Mouse (Mus musculus): ENCODE measurements at regions not wholly inside any gene's neighbourhood (a gene's known extent, or its start where the extent isn't known, plus 50 kb on each side); places are given as distances from the start of the nearest gene placed in this dataset.
A peak's percentile ranks its signal among the peaks of the same experiment; 100 is the strongest.

DNA sequence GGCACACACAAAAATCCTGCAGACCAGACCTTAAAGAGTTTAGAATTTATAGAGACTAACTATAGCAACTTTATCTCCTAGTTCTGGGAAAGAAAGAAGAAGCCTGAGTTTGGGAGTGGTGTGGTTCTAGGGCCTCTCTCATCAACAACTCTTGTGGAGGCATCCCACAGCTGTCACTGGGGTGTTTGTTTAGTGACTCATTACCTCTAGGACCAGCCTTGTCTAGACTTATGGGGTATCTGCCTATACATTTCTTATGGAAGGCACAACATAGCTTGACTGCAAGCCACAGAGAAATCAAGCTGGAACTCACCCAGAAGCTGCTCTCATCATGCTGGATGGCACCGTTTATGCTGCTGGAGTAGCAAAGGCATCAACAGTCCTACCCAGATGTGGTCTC is 171.9 kb upstream of the Spaca1 start:
- ATAC-seq (replicated peaks; ENCODE audit: low FRiP score, low TSS enrichment, poor library complexity, severe bottlenecking): no peak

DNA sequence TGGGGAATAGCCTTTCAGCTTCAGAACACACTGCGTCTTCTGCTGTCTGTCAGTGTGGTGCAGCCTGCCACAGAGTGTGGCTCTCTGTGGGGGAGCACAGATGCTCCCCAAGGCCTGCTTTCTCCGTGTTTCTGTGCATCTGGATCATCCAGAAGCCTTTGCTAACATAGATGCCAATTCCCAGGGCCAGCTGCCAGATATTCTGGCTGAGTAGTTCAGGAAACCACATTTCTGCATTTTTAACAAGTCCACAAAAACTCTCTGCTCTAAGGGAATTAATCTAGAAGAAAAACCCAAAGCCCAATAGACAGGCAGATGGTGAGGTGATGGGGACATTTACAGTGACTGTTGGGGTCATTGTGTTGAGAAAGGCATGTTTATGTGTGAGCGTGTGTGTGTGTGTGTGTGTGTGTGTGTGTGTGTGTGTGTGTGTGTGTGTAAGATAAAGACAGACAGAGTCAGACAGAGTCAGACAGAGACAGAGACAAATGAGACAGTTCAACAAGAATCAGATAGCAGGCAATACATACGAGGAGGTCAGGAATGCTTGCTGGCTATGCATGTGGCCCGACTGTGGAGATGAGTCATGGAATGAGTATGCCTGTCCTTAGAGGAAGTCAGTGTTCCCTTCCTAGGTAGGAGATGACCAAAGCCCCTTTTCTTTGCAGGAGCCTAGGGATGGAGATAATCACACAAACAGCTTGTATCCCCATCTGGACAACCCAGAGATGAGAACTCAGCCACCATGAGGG is 176.3 kb upstream of the Spaca1 start:
- ATAC-seq (replicated peaks; ENCODE audit: low FRiP score, low TSS enrichment, poor library complexity, severe bottlenecking): no peak

DNA sequence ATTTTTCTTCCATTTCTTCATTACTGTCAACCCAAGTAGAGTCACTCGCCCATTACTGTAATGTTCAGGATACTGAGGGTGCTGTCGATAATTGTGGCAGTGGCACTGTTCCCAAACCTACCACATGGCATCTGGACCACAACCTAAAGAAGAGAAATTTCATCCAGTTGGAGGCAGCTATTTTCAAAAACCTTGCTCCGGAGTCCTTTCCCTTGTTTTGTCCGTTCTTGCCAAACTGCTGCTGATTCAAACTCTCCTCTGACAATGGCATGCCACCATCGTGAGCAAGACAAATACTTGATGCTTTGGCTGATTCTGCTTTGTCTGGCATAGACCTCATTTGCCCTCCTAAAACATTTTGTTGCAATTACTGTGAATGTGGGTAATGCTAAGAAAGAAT is 176.9 kb upstream of the Spaca1 start:
- ATAC-seq (replicated peaks; ENCODE audit: low FRiP score, low TSS enrichment, poor library complexity, severe bottlenecking): no peak

DNA sequence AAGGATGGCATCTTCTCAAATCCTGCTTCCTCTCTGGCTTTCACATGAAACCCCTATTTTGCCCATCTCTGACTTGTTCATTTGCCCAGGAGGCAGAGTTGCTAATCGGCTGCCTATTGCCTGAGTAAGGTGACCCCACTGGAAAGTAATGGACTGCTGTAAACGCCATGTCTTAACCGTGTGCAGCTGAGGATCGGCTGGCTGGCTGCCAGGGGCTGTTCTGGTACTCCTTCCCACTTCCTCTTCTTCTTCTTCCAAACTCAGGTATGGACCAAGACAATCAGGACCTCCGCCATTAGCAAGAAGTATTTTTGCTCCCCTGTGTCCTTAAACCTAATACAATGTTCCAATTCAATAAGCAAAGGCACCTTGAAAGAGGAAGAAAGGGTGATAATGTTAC is 177.6 kb upstream of the Spaca1 start:
- no peak for ATAC-seq (replicated peaks; ENCODE audit: low FRiP score, low TSS enrichment, poor library complexity, severe bottlenecking)

DNA sequence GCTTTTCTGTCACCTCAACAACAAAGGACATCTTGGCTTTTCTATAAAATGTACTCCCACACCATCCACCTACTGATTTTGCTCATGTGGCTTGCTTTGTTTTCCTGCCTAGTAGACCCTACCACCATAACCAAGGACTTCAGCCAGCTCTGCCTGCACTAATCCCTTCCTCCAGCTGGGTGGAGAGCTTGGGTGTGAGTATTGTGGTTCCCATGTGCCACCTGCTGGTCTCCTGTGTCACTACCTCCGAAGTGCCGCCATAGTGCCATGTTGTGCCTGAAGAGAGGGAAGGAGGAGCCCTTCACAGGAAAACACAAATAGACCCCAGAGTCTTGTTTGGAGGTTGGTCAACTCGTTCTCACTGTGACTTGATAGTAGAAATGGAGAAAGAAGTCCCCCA is 181.3 kb upstream of the Spaca1 start:
- peak; percentile 100 for ATAC-seq (replicated peaks; ENCODE audit: low FRiP score, low TSS enrichment, poor library complexity, severe bottlenecking)

DNA sequence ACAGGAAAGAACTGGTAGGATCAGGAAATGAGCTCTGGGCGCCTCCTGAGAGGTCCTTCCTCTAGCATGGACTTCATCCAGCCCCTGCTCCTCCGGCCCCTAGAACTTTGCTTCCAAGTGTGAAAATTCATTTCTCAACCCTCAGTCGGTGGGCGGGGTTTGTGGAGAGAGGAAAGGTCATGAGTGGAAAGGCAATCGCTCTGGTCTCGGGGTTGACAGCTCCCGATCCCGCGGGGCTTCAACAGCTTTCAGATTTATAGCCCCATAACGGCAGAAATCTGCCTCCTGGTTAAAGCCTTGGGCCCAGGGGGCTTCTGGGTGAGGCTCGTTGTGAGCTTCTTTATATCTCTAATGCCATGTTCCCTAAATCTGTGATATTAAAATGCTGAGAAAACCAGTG is 184.2 kb upstream of the Spaca1 start:
- ATAC-seq (replicated peaks; ENCODE audit: low FRiP score, low TSS enrichment, poor library complexity, severe bottlenecking): no peak

DNA sequence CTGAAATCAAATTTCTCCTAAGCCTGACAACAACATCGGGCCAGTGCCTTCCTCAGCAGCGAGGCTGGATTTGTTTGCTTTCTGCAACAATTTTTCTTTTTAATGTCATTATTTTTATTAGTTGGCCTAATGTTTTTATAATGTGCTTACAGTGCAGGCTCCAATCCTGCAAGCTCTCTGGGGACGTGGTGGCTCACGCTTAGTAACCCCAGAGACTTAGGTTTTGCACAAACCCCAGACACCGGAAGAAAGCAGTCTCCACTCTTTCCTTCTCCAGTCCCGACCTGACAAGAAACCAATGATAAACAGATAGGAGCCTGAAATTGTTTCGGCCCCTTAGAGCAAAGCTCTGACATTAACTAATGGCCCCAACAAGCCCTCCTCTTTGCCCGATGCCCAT is 184.7 kb upstream of the Spaca1 start:
- no peak for ATAC-seq (replicated peaks; ENCODE audit: low FRiP score, low TSS enrichment, poor library complexity, severe bottlenecking)

DNA sequence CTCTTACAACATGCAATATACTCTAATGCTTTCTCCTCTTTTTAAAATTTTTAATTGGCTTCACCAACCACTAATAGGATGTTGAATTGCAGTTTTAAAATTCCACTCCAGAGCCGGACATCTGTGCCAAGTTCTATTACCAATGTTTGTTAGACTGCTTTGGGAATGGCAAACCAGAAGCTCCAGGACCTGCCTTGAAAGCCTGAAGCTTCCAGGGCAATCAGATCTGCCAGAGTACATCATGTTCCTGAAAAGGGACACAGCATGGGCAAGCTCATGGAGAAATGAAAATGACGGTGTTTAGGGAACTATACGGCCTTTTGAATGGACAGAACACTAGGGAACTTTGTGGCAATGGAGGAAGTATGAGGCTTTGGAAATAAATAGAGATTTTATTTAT is 187.8 kb upstream of the Spaca1 start:
- ATAC-seq (replicated peaks; ENCODE audit: low FRiP score, low TSS enrichment, poor library complexity, severe bottlenecking): no peak

DNA sequence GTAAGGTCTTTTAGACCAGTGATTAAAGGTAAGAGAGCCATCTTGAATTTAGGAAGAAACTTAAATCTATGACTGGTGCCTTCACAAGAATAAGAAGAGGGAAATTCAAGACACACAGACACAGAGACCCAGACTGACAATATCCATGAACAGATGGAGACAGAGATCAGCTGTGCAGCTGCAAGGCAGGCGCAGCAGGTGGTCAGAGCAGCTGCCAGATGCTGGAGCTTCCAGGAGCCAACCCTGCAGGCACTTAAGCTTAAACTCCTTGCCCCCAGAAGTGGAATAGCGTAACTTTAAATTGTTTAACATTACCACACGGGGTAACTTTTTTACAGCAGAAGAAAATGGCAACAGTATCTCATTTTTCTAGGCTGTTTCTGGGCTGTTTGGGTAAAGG is 189.6 kb upstream of the Spaca1 start:
- ATAC-seq (replicated peaks; ENCODE audit: low FRiP score, low TSS enrichment, poor library complexity, severe bottlenecking): no peak

DNA sequence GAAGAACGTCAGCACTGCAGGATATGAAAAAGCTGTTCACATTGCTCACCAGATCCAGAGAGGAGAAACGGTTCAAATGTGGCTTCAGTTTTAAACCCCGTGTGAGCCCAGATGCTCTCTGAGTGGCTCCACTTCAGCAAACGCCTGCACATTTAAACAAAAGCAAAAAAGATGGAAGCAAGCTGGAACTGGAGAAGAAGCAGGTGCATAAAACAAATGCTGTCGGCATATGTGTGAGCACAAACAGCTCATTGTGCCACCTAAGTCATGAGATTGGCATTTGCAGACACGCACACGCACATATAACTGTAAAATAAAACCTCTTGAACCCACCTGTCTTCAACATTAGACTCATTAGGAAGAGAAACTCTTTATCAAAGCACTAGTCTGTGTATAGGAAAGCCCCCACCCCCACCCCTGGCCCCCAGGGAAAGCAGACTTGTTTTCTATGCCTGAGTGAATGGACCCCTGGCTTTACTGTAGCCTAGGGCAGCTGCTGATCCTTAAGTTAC is 191.1 kb upstream of the Spaca1 start:
- ATAC-seq (replicated peaks; ENCODE audit: low FRiP score, low TSS enrichment, poor library complexity, severe bottlenecking): no peak

DNA sequence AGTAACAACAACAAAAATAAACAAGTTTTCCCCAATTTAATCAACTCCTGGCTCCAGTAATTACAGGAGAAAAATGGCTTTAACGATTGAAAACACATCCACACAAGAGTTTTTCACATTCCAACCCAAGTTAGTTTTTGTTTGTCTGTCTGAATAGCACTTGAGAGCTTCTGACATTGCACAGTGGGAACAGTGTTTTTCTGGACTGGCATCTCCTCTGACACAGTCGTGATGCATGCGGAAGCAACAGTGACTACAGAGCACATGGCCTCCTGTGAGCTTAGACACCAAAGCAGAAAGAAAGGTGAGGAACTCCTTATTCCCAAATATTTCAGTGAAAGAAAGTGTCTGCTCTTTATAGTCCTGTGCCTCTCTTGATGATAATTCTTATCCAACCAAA is 191.7 kb upstream of the Spaca1 start:
- ATAC-seq (replicated peaks; ENCODE audit: low FRiP score, low TSS enrichment, poor library complexity, severe bottlenecking): no peak

DNA sequence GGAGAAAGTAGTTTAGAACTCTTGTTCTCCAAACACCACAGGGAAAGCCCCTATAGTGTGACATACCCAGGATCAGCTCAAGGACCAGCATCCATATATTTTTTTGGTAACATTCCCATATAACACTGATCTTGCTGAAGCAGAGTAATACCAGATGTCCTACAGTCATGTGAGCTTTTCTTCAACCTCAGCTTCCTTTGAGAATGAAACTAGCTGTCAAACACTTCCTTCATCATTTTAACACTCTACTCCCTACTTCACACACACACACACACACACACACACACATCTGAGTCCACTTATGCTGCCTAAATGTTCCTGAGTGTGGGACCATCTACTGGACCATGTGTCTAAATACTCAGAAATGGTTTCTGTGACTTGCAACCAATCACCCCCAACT is 209.5 kb upstream of the Spaca1 start:
- no peak for ATAC-seq (replicated peaks; ENCODE audit: low FRiP score, low TSS enrichment, poor library complexity, severe bottlenecking)

DNA sequence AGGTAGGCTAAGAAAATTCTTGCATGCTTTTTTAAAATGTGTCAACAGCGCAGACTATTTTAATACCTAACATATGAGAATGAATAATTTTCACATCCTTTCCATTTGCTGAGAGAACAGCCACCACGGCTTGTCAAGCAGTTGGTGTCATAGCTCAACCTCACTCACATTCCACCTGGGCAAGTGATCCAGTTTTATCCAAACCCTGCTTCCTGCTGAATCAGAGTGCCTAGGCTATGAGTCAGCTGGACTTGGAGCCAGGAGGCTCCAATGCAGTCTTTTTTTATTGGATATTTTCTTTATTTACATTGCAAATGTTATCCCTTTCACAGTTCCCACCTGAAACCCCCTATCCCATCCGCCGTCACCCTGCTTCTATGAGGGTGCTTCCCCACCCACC is 210.5 kb upstream of the Spaca1 start:
- ATAC-seq (replicated peaks; ENCODE audit: low FRiP score, low TSS enrichment, poor library complexity, severe bottlenecking): no peak

DNA sequence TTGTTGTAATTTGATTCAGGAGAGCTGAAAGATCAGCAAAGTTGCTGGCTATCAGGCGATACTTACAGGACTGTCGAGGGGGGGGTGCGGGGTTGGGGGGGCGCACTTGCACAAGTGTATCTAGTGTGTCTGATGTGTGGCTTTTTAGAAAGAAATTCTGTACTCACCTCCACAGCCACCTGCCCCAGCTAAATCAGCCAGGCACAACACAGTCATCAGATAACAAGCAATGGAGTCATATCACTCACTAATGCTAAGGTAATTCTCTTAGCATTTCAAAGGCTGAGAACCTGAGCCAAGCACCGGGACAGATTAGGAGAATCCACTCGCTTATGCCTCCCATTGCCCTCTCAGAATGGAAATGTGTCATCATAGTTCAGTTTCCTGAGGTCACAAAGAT is 211.8 kb upstream of the Spaca1 start:
- ATAC-seq (replicated peaks; ENCODE audit: low FRiP score, low TSS enrichment, poor library complexity, severe bottlenecking): no peak

DNA sequence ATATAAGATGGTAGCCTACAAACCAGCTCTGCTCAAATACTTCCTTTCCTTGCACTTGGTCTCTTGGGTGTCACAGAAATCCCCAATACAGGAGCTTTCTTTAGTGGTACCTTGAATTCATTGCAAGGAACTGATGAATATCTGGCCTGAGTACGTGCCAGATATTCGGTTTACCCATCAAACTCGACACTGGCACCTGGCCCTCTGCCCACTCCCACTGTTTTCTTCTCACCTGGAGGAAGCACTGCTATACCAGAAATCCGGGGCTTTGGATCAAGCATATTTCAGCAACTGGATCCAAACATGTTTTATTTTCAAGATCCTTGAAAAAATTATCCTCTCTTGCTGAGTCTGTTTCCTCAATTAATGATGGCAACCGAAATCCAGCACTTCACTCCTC is 214.4 kb upstream of the Spaca1 start:
- ATAC-seq (replicated peaks; ENCODE audit: low FRiP score, low TSS enrichment, poor library complexity, severe bottlenecking): no peak

DNA sequence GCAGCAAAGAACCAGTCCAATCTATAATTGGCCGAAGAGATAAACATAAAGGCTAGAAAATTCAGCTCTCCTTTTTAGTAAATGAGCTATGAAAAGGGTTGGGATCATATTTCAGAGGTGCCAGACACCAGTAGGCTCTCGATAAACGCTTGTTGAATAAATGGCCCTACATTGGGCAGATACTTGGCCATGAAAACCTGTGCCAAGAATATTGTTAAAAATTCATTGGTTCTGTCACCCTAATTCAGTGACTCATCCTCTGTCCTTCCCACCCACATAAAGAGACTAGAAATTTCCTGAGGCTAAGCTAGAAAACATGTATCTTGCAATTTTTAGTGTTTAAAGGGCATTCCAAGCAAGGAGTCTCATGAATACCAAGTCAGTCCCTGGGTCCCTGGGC is 224.3 kb upstream of the Spaca1 start:
- ATAC-seq (replicated peaks; ENCODE audit: low FRiP score, low TSS enrichment, poor library complexity, severe bottlenecking): no peak

DNA sequence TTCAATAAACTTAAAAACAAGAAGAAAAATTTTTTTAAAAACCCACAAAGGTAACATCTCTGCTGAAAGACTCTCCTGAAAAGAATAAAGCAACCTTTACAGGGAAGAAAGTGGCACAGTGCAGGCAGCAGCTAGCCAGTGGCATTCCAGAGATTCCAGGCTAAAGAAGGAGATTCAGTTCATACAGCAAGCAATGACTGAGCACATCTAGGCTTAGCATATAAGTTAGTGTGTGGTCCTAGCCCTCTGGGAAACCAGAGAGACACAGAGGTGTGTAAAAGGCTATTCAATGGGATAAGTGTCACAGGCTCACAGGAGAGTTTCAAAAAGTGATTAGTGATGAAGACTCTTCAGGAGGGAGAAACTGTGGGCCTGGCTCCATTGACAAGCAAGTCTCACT is 225.4 kb upstream of the Spaca1 start:
- no peak for ATAC-seq (replicated peaks; ENCODE audit: low FRiP score, low TSS enrichment, poor library complexity, severe bottlenecking)

DNA sequence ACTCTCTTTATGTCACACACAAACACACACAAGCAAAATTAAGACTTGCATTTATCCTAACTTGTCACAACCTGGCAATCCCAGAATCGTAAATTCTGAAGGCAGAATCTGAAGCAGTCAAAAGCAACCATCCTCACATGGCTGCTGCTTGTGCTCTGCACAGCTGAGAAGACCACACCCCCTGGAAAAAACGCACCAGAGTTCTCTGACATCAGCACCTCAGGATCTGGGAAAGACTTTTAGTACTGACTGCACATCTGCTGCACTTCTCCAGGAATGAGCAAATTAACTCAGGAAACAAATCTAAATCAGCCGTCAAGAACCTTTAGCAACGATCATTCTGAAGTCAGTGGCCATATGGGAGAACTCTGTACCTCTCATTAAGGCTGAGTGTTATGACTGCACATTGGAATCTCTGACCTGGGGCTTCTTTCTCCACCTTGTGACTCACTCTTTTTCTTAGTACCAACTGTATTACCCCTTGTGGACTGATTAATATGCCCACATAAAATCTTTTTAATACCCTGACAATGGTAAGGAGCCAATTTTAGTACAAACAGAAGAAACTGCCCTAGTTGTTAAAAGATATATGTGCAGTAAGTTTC is 248.1 kb upstream of the Akirin2 start:
- no peak for ATAC-seq (replicated peaks; ENCODE audit: low FRiP score, low TSS enrichment, poor library complexity, severe bottlenecking)

DNA sequence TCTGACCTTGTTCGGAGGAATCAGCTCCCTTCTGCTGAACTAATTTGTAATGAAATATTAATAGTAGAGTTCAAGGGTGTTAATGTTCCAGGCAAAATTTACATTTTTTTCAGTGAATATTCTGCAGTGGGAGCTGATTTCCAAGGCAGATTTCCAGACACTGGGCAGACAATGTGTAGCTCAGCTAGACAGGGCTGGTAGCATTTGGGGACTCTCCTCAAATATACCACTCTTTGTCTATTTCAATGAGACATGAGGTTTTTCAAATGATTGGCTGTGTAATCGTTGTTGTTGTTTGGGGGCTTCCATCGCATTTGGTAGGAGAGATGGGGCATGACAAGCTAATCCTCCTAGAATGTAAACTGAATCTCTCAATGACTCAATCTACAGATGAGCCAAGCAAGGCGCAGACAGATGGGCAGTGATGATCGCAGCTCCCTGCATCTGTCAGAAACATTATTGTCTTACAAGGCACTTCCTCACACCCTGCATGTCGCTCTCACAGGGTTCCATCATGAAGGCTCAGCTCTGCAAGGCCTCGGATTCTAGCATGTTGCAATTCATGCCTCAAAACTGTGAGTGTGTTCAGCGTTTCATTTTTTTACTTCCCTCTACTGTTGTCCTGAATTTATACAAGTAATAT is 241.7 kb upstream of the Akirin2 start:
- ATAC-seq (replicated peaks; ENCODE audit: low FRiP score, low TSS enrichment, poor library complexity, severe bottlenecking): no peak

DNA sequence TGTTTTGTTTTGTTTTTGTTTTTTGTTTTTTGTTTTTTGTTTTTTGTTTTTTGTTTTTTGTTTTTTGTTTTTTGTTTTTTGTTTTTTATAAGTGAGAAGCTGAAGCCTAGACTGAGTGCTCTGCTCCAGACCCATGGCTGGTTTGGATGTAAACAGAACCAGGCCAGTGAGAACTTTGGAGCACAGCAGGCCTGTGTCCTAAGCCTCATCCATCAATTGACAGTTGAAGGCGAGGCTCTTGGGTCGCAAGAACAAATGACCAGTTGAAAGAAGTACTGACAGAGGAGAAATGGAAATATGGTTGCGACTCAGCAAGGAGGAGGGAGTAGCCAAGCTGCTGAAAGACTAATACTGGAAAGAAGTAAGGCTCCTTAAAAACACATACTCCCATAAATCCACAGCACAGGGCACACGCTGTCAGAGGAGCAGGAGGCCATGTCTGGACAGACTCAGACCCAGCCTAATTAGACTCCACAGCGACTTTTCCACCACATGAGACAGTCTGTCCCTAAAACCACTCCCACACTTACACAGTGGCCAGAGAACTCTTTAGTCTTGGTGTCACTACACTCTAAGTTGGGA is 240.6 kb upstream of the Akirin2 start:
- ATAC-seq (replicated peaks; ENCODE audit: low FRiP score, low TSS enrichment, poor library complexity, severe bottlenecking): no peak

DNA sequence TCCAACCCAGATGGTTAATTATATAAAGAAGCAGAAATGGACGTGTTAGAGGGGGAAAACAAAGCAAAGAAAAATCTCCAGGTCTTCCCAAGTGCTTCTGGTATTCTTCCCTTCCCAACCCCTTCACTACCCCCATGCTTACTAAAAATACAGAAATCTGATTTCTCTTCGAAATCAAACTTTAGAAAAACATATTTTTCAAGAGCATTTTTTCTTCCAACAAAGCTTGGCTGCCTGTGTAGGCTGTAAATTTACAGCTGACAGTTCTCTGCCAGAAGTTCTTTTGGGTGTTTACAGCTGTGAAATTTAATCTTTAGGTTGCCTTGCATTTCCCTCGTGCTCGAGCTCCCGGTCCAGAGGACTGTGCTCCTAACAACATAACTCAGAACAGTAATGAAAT is 234.9 kb upstream of the Akirin2 start:
- no peak for ATAC-seq (replicated peaks; ENCODE audit: low FRiP score, low TSS enrichment, poor library complexity, severe bottlenecking)

Data from megakaryocyte-erythroid progenitor cell, adult 5-6 weeks (primary cell).